Mouse (Mus musculus) kidney, postnatal 0 days (tissue): Measurements from ENCODE around the gene Sstr4. TPM values are rescaled to one million over a fixed set of nuclear protein-coding genes. Genes with fewer than 3 reads are reported as not detected.

Experiments
- ATAC-seq: fragments of 200-750 bp; cut with Nextera tagmentation; replicated peaks from 2 replicates; pipeline ENCODE4 v1.8.0; 2017; ENCODE audit warnings: low read depth, moderate number of reproducible peaks, moderate TSS enrichment, moderate library complexity; ENCODE audit not compliant: low FRiP score
- DNase-seq: peaks from one replicate; pipeline ENCODE4 v3.0.0-alpha.2; 2016; ENCODE audit warnings: low spot score
- H3K27ac ChIP-seq: fragments of 300-500 bp; sonication (generic); 2 replicates; pipeline ENCODE4 v1.5.1; 2014; ENCODE audit warnings: mild to moderate bottlenecking
- H3K27me3 ChIP-seq: fragments of 300-500 bp; sonication (generic); 2 replicates; pipeline ENCODE4 v1.6.1; 2014; ENCODE audit warnings: low read length, mixed read lengths; ENCODE audit not compliant: insufficient read depth
- H3K36me3 ChIP-seq: fragments of 300-500 bp; sonication (generic); 2 replicates; pipeline ENCODE4 v1.6.1; 2014; ENCODE audit warnings: low read length, mixed read lengths; ENCODE audit not compliant: insufficient read depth
- H3K4me1 ChIP-seq: fragments of 300-500 bp; sonication (generic); replicated peaks from 2 replicates; pipeline ENCODE4 v1.6.1; 2014; ENCODE audit warnings: antibody characterized with exemption, low read length, mixed read lengths; ENCODE audit not compliant: insufficient read depth
- H3K4me2 ChIP-seq: fragments of 300-500 bp; sonication (generic); 2 replicates; pipeline ENCODE4 v1.6.1; 2014; ENCODE audit warnings: mild to moderate bottlenecking, low read length, moderate library complexity, mixed read lengths
- H3K4me3 ChIP-seq: fragments of 300-500 bp; sonication (generic); replicated peaks from 2 replicates; pipeline ENCODE4 v1.5.1; 2014; ENCODE audit warnings: low read depth, low read length
- H3K9ac ChIP-seq: fragments of 300-500 bp; sonication (generic); 2 replicates; pipeline ENCODE4 v1.6.1; 2014; ENCODE audit warnings: low read depth, low read length
- H3K9me3 ChIP-seq: fragments of 300-500 bp; sonication (generic); replicated peaks from 2 replicates; pipeline ENCODE4 v1.6.1; 2016; ENCODE audit warnings: low read length, inconsistent platforms, mixed read lengths
- CTCF ChIP-seq: IDR thresholded peaks from 2 replicates; pipeline ENCODE4 v1.5.1; 2016; ENCODE audit warnings: antibody characterized with exemption, low read depth, mild to moderate bottlenecking, moderate library complexity
- WGBS: fragments of 180-500 bp; shearing (Covaris S2); extraction: QIAGEN DNeasy Blood & Tissue Kit; methylation state at CpG from one replicate; pipeline ENCODE4 v1.1.7; 2014; 5-methylcytosine and 5-hydroxymethylcytosine counted together
- polyA plus RNA-seq: library from polyadenylated mRNA; unstranded; fragments of >200 nt; fragmentation: Nextera tagmentation; extraction: Ambion mirVana; gene quantifications from 2 replicates; pipeline ENCODE4 v1.2.1, GENCODE M21; 2015

Gene Sstr4
- polyA plus RNA-seq, 1 experiment from 2014 or later, result 0.16 TPM

DNA sequence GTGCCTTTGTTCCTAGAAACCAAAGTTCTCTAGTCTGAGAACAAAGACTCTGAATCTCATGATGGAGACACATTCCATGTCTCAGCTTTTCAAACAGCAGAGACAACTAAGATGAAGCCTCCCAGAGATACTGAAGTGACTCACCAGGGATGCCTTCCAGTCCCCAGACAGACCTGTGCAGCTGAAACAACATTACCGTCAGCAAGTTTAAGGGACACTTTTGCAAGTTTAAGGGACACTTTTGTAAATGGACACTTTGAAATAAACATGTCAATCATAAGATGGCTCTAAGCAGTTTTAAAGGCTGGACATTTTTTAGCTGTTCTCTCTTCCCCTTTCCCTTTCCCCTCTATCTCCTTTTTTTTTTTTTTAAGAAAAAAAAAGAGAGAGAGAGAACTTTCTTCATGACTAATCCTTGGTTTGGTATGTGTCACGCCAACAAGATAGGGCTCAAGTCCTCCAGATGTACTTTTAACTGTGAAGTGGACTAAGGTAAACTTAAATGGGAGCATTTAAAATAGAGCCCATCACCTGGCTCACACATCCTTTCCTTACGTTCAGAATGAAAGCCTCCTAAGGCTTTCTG is 44.6 kb downstream of the Sstr4 start:
- Histone ChIP-seq H3K4me2 (peak overlapping the region; percentile 31), H3K9me3 (no peaks in the 10 kb centered on the region), H3K27ac (no peak overlapping the region), H3K27me3 (no peaks in the 10 kb centered on the region), H3K36me3 (no peaks in the 10 kb centered on the region), H3K9ac (no peak overlapping the region), H3K4me3 (0 out of 2 replicates have a peak overlapping the region, but pooled peaks have one; percentile 2), H3K4me1 (0 out of 2 replicates have a peak, but pooled peaks cover 3% of the 10 kb centered on the region)
- ATAC-seq (no peak), DNase-seq (no peak)
- WGBS, result 33% methylated on average over 3 of the region's 3 CpGs
- TF ChIP-seq CTCF, result no peak

DNA sequence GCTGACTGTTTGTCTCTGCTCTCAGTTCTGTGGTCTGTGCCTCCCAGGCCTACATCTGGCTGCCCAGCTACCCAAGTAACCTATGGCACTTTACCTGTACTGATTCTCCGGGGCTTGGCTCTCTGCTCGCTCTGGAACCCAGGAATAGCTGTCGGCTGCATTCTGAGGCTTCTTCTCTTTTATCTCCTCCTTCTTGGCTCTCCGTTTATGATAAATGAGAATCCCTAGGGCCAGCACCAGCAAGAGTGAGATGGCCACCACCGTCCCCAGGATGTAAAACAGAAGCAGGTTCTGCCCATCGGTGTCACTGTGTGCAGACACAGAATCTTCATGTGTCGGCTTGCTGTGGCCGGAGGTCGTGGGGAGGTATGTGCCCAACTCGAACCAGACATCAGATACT is 46.3 kb downstream of the Sstr4 start:
- Histone ChIP-seq H3K9ac (peak overlapping the region; percentile 36), H3K36me3 (no peaks in the 10 kb centered on the region), H3K27me3 (no peaks in the 10 kb centered on the region), H3K4me3 (peak overlapping the region; percentile 29), H3K9me3 (no peaks in the 10 kb centered on the region), H3K27ac (peak overlapping the region; percentile 42; the same call in 1 of the 2 replicates), H3K4me1 (0 out of 2 replicates have a peak, but pooled peaks cover 3% of the 10 kb centered on the region), H3K4me2 (peak overlapping the region; percentile 31)
- ATAC-seq (no peak), DNase-seq (no peak)
- TF ChIP-seq CTCF, result no peak
- 79% methylated on average over 10 of the region's 10 CpGs for WGBS

DNA sequence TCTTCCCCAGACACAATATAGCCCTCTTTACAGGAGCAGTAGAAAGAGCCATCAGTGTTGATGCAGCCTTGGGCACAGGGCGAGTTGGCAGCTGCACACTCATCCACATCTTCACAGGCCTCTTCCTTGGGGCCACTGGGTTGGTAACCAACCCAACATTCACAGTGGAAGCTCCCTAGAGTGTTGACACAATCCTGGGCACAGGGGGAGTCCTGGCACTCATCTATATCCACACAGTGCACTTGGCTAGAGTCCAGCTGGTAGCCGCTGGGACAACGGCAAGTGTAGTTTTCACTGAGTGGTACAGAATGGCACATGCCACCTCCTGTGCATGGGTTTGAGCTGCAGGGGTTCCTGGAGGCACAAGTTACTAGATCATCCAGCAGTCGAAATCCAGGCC is 47.0 kb downstream of the Sstr4 start:
- H3K27ac ChIP-seq, result peak overlapping the region; percentile 80; the same call in 1 of the 2 replicates
- peak overlapping the region; percentile 31 for H3K4me2 ChIP-seq
- no peaks in the 10 kb centered on the region for H3K36me3 ChIP-seq
- H3K4me3 ChIP-seq, result peak overlapping the region; percentile 29
- DNase-seq (no peak), ATAC-seq (no peak)
- no peaks in the 10 kb centered on the region for H3K27me3 ChIP-seq
- 0 out of 2 replicates have a peak, but pooled peaks cover 3% of the 10 kb centered on the region for H3K4me1 ChIP-seq
- no peak for TF ChIP-seq CTCF
- 70% methylated on average over 4 of the region's 4 CpGs for WGBS
- no peaks in the 10 kb centered on the region for H3K9me3 ChIP-seq
- H3K9ac ChIP-seq, result peak overlapping the region; percentile 61; the same call in 1 of the 2 replicates

DNA sequence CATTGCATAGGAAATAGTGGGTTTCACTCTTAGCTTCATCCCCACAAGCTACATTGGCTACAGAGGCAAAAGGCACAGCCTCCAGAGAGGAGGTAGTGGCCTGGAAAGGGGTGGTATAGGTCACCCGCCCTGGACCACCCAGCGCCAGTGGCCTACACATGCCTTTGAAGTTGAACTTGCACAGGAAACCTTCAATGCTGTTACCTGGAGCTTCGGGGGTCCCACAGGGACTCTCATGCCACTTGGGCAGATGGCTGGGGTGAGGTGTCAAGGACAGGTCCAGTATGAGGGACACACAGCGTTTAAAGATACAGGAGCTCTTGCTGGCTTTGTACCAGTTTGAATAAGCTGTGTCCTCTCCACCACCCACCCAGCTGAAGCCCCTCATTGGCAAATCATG is 47.6 kb downstream of the Sstr4 start:
- Histone ChIP-seq H3K4me2 (peak overlapping the region; percentile 31), H3K27me3 (no peaks in the 10 kb centered on the region), H3K27ac (peak overlapping the region; percentile 80), H3K9ac (peak overlapping the region; percentile 61), H3K4me1 (0 out of 2 replicates have a peak, but pooled peaks cover 3% of the 10 kb centered on the region), H3K4me3 (peak overlapping the region; percentile 29), H3K36me3 (no peaks in the 10 kb centered on the region), H3K9me3 (no peaks in the 10 kb centered on the region)
- no peak for TF ChIP-seq CTCF
- 71% methylated on average over 4 of the region's 4 CpGs for WGBS
- no peak for DNase-seq
- ATAC-seq, result no peak

DNA sequence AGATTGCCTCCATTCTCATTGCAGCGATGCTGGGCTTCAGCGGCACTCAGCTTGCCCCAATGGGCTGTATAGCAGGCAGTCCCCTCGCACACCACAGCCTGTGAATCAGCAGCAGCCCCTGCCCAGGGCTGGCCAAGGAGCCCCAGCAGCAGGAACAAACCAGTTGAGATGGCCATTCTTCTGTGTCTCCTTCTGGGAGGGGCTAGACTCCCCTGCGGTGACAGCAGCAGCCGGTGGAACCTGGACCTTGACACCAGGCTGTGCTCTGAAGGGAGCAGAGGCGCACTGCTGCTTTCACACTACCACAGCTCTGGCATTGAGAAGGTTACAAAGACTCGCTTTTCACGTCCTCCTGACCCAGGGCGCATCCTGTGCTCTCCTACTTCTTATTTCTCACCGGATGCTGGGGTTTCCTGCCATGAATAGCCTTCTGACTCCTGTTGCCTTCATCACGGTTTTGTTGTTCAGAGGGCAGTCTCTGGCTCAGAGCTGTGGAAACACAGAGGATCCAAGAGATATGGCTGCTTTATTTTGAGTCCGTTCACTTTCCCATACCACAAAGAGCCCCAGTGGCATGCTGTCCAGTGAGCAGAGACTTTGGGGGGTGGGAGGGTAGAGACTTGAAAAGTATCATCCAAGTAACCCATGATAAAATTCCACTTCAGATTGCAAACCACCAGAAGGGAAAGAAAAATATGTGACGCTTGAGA is 48.3 kb downstream of the Sstr4 start, which contains the start of gene Cd93:
Cd93 (minus strand) TSS at position 315 of the 710 bp plus-strand sequence.
- DNase-seq, result peak; percentile 62
- WGBS, result 33% methylated on average over 13 of the region's 13 CpGs

DNA sequence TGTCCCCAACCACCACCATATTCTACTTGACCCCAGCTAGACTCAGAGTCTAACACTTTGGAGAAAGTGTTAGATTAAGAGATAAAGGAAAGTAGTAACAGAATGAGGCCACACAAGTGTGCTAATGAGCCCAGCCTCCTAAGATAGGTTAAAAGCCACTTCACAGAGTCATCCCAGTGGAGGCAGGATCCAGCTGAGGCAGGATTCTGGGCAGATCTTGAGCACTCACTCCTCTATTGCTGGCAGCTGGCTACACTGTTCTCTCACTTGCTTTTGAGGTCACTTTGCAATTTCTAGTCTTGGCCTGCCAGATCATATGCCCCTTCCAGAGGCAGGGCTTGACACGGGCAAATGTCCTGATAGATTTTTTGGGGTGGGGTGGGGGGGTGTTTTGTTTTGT is 49.3 kb downstream of the Sstr4 start:
- WGBS, result 54% methylated on average over 1 of the region's 1 CpGs
- no peak overlapping the region for H3K4me2 ChIP-seq
- TF ChIP-seq CTCF, result no peak
- H3K36me3 ChIP-seq, result no peaks in the 10 kb centered on the region
- ATAC-seq (no peak), DNase-seq (no peak)
- peak overlapping the region; percentile 42; the same call in 1 of the 2 replicates for H3K27ac ChIP-seq
- H3K4me3 ChIP-seq, result no peak overlapping the region
- H3K4me1 ChIP-seq, result 0 out of 2 replicates have a peak, but pooled peaks cover 3% of the 10 kb centered on the region
- no peak overlapping the region for H3K9ac ChIP-seq
- no peaks in the 10 kb centered on the region for H3K27me3 ChIP-seq
- H3K9me3 ChIP-seq, result no peaks in the 10 kb centered on the region

More for the DNA sequence above, 48.3 kb downstream of the Sstr4 start, which contains the start of gene Cd93:
- H3K4me1 ChIP-seq, result 0 out of 2 replicates have a peak, but pooled peaks cover 3% of the 10 kb centered on the region
- no peak for TF ChIP-seq CTCF
- H3K27me3 ChIP-seq, result no peaks in the 10 kb centered on the region
- H3K9ac ChIP-seq, result peak within 1 kb of the TSS; percentile 61
- H3K27ac ChIP-seq, result peak within 1 kb of the TSS; percentile 80
- ATAC-seq, result peak; percentile 81
- H3K9me3 ChIP-seq, result no peaks in the 10 kb centered on the region
- no peaks in the 10 kb centered on the region for H3K36me3 ChIP-seq
- peak within 1 kb of the TSS; percentile 29 for H3K4me3 ChIP-seq
- peak within 1 kb of the TSS; percentile 31 for H3K4me2 ChIP-seq
